Mouse (Mus musculus) limb, embryonic 14.5 days (tissue): Measurements from ENCODE around the gene Nav2. TPM values are rescaled to one million over a fixed set of nuclear protein-coding genes. Genes with fewer than 3 reads are reported as not detected.

Experiments used
- ATAC-seq: fragments of 200-750 bp; cut with Nextera tagmentation; 2 replicates; pipeline ENCODE4 v1.8.0; 2017; ENCODE audit warnings: low read depth, moderate number of reproducible peaks, moderate TSS enrichment; ENCODE audit not compliant: low FRiP score
- DNase-seq: peaks from one replicate; pipeline ENCODE4 v3.0.0-alpha.2; 2015; ENCODE audit warnings: low spot score
- H3K27ac ChIP-seq: fragments of 300-500 bp; sonication (generic); replicated peaks from 2 replicates; pipeline ENCODE4 v1.5.1; 2014; ENCODE audit warnings: low read depth, mild to moderate bottlenecking, low read length, moderate library complexity, mixed read lengths
- H3K27me3 ChIP-seq: fragments of 300-500 bp; sonication (generic); 2 replicates; pipeline ENCODE4 v1.6.1; 2014; ENCODE audit warnings: low read length, mixed read lengths; ENCODE audit not compliant: control insufficient read depth, insufficient read depth
- H3K36me3 ChIP-seq: fragments of 300-500 bp; sonication (generic); 2 replicates; pipeline ENCODE4 v1.6.1; 2014; ENCODE audit warnings: mild to moderate bottlenecking, low read length, moderate library complexity, mixed read lengths; ENCODE audit not compliant: control insufficient read depth, insufficient read depth
- H3K4me1 ChIP-seq: fragments of 300-500 bp; sonication (generic); 2 replicates; pipeline ENCODE4 v1.6.1; 2014; ENCODE audit warnings: antibody characterized with exemption, low read length, mixed read lengths; ENCODE audit not compliant: control insufficient read depth, insufficient read depth
- H3K4me2 ChIP-seq: fragments of 300-500 bp; sonication (generic); replicated peaks from 2 replicates; pipeline ENCODE4 v1.6.1; 2014; ENCODE audit warnings: low read depth, mild to moderate bottlenecking, low read length, moderate library complexity; ENCODE audit not compliant: severe bottlenecking
- H3K4me3 ChIP-seq: fragments of 300-500 bp; sonication (generic); replicated peaks from 2 replicates; pipeline ENCODE4 v1.5.1; 2014; ENCODE audit warnings: low read length
- H3K9ac ChIP-seq: fragments of 300-500 bp; sonication (generic); 2 replicates; pipeline ENCODE4 v1.6.1; 2014; ENCODE audit warnings: mild to moderate bottlenecking, low read depth, low read length, moderate library complexity; ENCODE audit not compliant: severe bottlenecking
- H3K9me3 ChIP-seq: fragments of 300-500 bp; sonication (generic); 2 replicates; pipeline ENCODE4 v1.6.1; 2016; ENCODE audit warnings: low read length; ENCODE audit not compliant: control insufficient read depth
- POLR2A ChIP-seq: fragments of 200-500 bp; IDR thresholded peaks from 2 replicates; pipeline ENCODE4 v1.8.0; 2012; ENCODE audit warnings: inconsistent platforms, mild to moderate bottlenecking, moderate library complexity, borderline replicate concordance; ENCODE audit not compliant: insufficient read depth, insufficient read length; ENCODE audit errors: extremely low read depth
- WGBS: fragments of 180-500 bp; shearing (Covaris S2); extraction: QIAGEN DNeasy Blood & Tissue Kit; methylation state at CpG from one replicate; pipeline ENCODE4 v1.1.7; 2014; 5-methylcytosine and 5-hydroxymethylcytosine counted together
- polyA plus RNA-seq, 2 experiments: library from polyadenylated mRNA; depleted of rRNA in 1 of 2; stranded (reverse) in 1 of 2; unstranded in 1 of 2; fragments of >200 nt; fragmentation: Nextera tagmentation in 1 of 2; extraction: Ambion mirVana in 1 of 2; gene quantifications; 2 replicates each; pipeline versions ENCODE4 v1.2.1 to v1.2.3; 2012 to 2014

The Nav2 gene
- polyA plus RNA-seq, 2 experiments, result 15.8 to 16.8 TPM

- 70% methylated on average over 5 of the region's 5 CpGs for WGBS
- Histone ChIP-seq H3K9me3 (no peaks in the 10 kb centered on the region), H3K4me2 (no peak overlapping the region), H3K27me3 (no peaks in the 10 kb centered on the region), H3K4me1 (no peaks in the 10 kb centered on the region), H3K9ac (no peak overlapping the region), H3K4me3 (no peak overlapping the region), H3K27ac (no peak overlapping the region), H3K36me3 (no peaks in the 10 kb centered on the region)
- ATAC-seq (no peak), DNase-seq (no peak)
- TF ChIP-seq POLR2A, result no peak
Measured at GRCm38 (mm10) chr7:49108076-49108475, 199.6 kb downstream of the Nav2 start.

- ATAC-seq (no peak), DNase-seq (no peak)
- 76% methylated on average over 8 of the region's 8 CpGs for WGBS
- Histone ChIP-seq H3K36me3 (no peaks in the 10 kb centered on the region), H3K27ac (no peak overlapping the region), H3K4me1 (no peaks in the 10 kb centered on the region), H3K9me3 (no peaks in the 10 kb centered on the region), H3K4me3 (no peak overlapping the region), H3K4me2 (no peak overlapping the region), H3K9ac (no peak overlapping the region), H3K27me3 (peaks cover 10% of the 10 kb centered on the region; the same call in 1 of the 2 replicates)
- no peak for TF ChIP-seq POLR2A
Measured at GRCm38 (mm10) chr7:49119016-49119415, 210.5 kb downstream of the Nav2 start.

DNA sequence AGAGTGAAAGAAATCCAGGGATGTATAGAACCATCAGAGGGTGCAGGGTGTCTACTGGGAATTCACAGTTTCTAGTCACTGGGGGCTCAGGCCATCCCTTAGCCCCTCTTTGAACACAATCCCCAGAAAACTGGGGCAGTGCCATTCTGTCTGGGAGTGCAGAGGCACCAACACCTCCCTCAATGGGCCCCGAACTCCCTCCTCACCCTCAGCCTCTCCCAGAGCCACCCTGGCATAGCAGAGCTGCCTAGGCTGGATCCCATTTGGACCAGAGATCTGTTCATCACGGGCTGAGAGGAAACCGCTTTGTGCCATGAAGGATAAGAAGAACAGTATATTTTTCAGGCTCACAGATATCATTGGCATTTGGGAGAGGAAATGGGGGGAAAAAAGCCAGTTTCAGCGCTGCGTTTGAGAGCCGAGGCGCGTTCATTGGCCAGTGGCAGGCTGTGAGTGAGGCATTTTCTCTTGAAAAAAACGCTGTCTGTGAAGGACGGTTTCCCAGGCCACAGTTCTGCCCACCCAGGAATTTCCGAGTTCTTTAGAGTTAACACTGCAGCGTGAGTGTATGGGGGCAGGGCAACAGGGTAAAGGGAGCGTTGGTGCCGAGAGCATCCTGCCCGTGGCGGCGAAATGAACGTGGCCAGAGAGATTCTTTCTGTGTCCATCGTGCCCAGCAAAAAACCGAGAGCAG lies 211.4 kb downstream of the Nav2 start:
- Histone ChIP-seq H3K27ac (no peak overlapping the region), H3K27me3 (peaks cover 10% of the 10 kb centered on the region; the same call in 1 of the 2 replicates), H3K36me3 (no peaks in the 10 kb centered on the region), H3K9me3 (no peaks in the 10 kb centered on the region), H3K9ac (no peak overlapping the region), H3K4me1 (no peaks in the 10 kb centered on the region), H3K4me2 (0 out of 2 replicates have a peak overlapping the region, but pooled peaks have one; percentile 3), H3K4me3 (no peak overlapping the region)
- 46% methylated on average over 20 of the region's 20 CpGs for WGBS
- ATAC-seq, result no peak
- no peak for TF ChIP-seq POLR2A
- DNase-seq, result no peak

GRCm38 (mm10) chr7:49120488-49120864 lies 212.0 kb downstream of the Nav2 start:
- Histone ChIP-seq H3K4me1 (no peaks in the 10 kb centered on the region), H3K4me2 (0 out of 2 replicates have a peak overlapping the region, but pooled peaks have one; percentile 3), H3K9ac (no peak overlapping the region), H3K36me3 (no peaks in the 10 kb centered on the region), H3K27me3 (peaks cover 10% of the 10 kb centered on the region; the same call in 1 of the 2 replicates), H3K9me3 (no peaks in the 10 kb centered on the region), H3K27ac (no peak overlapping the region), H3K4me3 (no peak overlapping the region)
- DNase-seq (no peak), ATAC-seq (no peak)
- 53% methylated on average over 6 of the region's 6 CpGs for WGBS
- TF ChIP-seq POLR2A, result no peak

DNA sequence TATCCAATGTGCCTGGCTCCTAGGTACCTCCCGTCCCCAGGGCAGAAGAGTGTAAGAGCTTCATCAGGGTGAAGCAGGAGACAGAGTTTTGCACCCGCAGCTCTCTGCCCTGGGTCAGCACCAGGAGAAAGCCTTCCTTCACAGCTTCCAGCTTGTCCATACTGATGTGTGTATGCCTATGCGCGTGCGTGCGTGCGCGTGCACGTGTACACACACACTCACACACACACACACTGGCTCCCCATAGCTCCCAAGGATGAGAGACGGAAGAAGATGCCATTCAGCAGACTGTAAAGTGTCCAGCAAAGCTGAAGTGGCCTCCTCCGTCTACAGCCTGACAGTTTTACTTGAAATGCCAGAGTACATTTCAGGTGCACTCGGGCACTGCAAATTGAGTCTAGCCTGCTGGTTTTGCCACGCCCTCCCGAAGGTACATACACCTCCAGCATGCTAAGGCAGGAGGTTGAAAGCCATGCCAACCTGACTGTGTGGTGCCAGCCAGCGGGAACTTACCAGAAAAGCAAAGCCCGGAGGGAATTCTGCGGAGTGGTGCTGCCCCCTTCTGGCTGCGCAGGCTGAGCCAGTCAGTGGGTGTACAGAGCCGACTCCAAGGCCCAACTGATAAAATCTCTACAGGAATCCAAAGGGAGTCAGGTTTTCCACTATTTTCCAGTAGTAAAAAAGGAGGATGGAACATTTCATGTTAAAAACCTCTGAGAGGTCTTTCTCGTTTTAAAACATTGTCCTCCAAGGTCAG lies 212.6 kb downstream of the Nav2 start:
- peak; percentile 37; the same call in 1 of the 2 replicates for ATAC-seq
- WGBS, result 40% methylated on average over 20 of the region's 20 CpGs
- no peak for TF ChIP-seq POLR2A

More for the DNA sequence above, 212.6 kb downstream of the Nav2 start:
- H3K36me3 ChIP-seq, result no peaks in the 10 kb centered on the region
- no peak overlapping the region for H3K27ac ChIP-seq
- H3K27me3 ChIP-seq, result peaks cover 10% of the 10 kb centered on the region; the same call in 1 of the 2 replicates
- DNase-seq, result peak; percentile 76
- no peak overlapping the region for H3K4me3 ChIP-seq
- H3K4me1 ChIP-seq, result no peaks in the 10 kb centered on the region
- H3K9me3 ChIP-seq, result no peaks in the 10 kb centered on the region
- no peak overlapping the region for H3K4me2 ChIP-seq
- no peak overlapping the region for H3K9ac ChIP-seq
